Mouse (Mus musculus): ENCODE results near the gene Fgfr2. TPM values are rescaled to one million over a fixed set of nuclear protein-coding genes. Genes with fewer than 3 reads are reported as not detected.
A peak's percentile ranks its signal among the peaks of the same experiment; 100 is the strongest.

Gene Fgfr2
- polyA plus RNA-seq, 1 experiment from 2014 or later: 17.2 TPM

DNA sequence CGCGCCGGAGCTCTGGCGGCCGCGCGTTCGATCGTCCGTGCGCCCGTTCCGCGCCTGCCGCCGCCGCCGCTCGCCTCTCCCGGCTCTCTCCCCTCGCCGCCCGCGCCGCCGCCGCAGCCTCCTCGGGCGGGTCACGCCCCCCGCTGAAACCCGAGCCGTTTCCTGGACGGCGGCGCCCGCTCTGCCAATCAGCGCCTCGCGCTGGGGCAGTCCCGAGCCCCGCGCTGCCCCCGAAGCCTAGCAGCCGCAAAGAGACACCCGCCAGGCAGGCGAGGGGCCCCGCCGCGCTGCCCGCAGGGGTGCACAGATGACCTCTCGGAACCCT lies 2857.0 kb downstream of the Fgfr2 start:
- ATAC-seq (replicated peaks; ENCODE audit: insufficient number of reproducible peaks, insufficient read depth, low FRiP score, low read depth): peak; percentile 92
- Histone ChIP-seq H3K4me1 (replicated peaks) (peaks cover 31% of the 10 kb centered on the region), H3K4me2 (peak overlapping the region; percentile 97), H3K36me3 (no peaks in the 10 kb centered on the region), H3K4me3 (peak overlapping the region; percentile 78), H3K27ac (peak overlapping the region; percentile 79), H3K9me3 (replicated peaks) (no peaks in the 10 kb centered on the region), H3K27me3 (peaks cover 10% of the 10 kb centered on the region; the same call in 1 of the 2 replicates), H3K9ac (peak overlapping the region; percentile 70)
- WGBS: under 1% methylated on average over 47 of the region's 52 CpGs

DNA sequence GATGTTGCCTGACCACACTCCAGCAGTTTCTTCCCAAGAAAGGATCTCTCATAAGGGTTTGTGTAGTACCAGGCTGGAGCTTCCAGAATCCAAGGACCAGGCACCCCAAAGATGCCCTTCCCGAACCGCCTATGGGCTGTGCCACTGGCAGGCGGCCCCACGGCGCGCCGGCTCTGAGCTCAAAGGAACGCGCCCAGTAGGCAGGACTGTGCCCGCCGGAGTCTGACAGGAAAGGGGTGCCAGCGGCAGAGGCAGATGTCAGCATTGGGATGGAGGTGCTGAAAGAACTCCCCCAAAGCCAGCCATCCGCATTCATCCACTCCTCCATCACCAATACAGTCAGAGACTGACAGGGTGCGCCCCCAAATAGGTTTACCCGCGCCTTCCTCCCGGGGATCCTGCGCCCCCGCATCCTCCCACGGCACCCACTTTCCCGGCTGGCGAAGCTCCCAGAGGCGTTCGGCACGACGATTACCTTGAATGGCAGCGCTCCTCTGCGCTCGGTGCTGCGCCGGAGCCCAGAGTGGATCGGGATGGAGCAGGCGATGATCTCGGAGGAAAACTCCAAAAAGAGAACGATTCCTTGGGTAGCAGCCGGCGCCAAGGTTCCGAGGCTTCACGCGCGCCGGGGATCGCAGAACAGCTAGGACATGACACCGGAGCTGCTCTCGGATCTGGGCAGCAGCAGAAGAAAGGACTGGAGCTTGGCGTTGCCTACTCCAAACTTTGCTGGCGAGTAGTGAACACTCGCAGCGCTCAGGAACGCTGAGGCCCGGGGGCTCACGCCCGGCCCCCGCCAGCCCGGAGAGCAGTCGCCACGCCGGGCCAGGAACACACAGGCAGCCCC lies 2857.6 kb downstream of the Fgfr2 start:
- H3K4me1 ChIP-seq (replicated peaks): peaks cover 31% of the 10 kb centered on the region
- peak overlapping the region; percentile 79 for H3K27ac ChIP-seq
- peak overlapping the region; percentile 70 for H3K9ac ChIP-seq
- H3K9me3 ChIP-seq (replicated peaks): no peaks in the 10 kb centered on the region
- no peaks in the 10 kb centered on the region for H3K36me3 ChIP-seq
- peak; percentile 63 for ATAC-seq (replicated peaks; ENCODE audit: insufficient number of reproducible peaks, insufficient read depth, low FRiP score, low read depth)
- peaks cover 10% of the 10 kb centered on the region; the same call in 1 of the 2 replicates for H3K27me3 ChIP-seq
- H3K4me3 ChIP-seq: peak overlapping the region; percentile 78
- peak overlapping the region; percentile 97 for H3K4me2 ChIP-seq
- WGBS: under 1% methylated on average over 58 of the region's 58 CpGs

DNA sequence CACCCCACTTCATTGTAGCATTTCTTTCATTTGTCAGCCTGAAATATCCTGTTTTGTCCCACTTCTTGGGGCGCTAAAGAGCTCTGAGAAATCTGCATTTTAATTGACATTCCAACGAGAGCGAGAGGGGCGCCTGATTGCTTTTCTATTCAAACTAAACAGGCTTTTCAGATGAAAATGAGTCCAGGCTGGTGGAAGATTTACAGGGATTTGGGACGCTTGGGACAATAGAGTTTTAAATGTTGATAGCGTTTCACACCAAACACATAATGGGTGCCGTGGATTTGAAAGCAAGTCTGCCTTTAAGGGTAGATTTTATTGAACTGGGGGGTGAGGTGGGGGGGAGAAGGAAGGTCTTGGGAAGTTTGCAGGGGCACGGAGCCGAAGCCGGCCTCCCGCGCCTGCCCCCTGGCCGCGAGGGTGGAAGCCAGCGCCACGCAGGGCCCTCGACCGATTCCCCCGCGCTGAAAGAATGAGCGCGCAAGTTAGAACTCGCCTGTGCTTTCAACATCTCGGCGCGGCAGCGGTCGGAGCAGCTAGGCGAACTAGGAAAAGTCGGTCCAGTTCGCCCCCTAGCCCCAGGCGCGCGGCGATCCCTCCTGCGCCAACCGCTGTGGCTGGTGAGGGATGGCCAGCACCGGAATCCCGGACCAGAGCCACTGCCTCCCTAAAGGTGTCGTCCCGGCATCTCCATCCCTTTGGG lies 2858.4 kb downstream of the Fgfr2 start:
- Histone ChIP-seq H3K27me3 (peaks cover 10% of the 10 kb centered on the region; the same call in 1 of the 2 replicates), H3K4me2 (peak overlapping the region; percentile 97), H3K9ac (peak overlapping the region; percentile 70), H3K4me3 (peak overlapping the region; percentile 78), H3K4me1 (replicated peaks) (peaks cover 31% of the 10 kb centered on the region), H3K9me3 (replicated peaks) (no peaks in the 10 kb centered on the region), H3K36me3 (no peaks in the 10 kb centered on the region), H3K27ac (peak overlapping the region; percentile 79)
- ATAC-seq (replicated peaks; ENCODE audit: insufficient number of reproducible peaks, insufficient read depth, low FRiP score, low read depth): peak; percentile 44; the same call in 1 of the 2 replicates
- under 1% methylated on average over 37 of the region's 41 CpGs for whole genome bisulfite sequencing

DNA sequence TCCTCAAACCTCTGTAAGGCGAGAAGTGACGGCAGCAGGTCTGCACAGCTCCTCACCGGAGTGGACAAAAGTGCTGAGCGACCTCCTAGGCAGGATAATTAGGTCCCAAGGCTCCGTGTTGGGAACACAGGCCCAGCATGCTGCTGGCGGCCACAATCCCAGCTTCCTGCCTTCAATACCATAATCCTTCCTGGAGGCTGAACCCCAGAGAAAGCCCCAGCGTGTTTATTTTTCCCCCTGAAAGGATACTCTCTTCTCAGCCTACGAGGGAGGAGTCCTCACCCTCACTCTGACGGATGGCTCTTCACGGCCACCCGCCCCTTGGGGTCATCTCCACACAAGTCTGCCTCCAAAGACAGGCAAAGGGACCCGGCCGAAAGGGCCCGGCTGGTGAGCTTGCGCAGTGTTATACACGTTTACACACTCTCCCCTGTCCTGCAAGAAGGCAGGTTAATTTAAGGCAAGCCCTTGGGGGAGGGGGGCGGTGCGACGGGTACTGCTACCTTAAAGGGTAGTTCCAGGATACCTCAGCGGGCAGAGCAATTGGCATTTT lies 2859.3 kb downstream of the Fgfr2 start:
- 26% methylated on average over 20 of the region's 20 CpGs for WGBS
- Histone ChIP-seq H3K36me3 (no peaks in the 10 kb centered on the region), H3K4me3 (peak overlapping the region; percentile 78), H3K27ac (peak overlapping the region; percentile 34), H3K9ac (peak overlapping the region; percentile 70), H3K4me2 (peak overlapping the region; percentile 97), H3K4me1 (replicated peaks) (peaks cover 31% of the 10 kb centered on the region), H3K9me3 (replicated peaks) (no peaks in the 10 kb centered on the region), H3K27me3 (peaks cover 7% of the 10 kb centered on the region; the same call in 1 of the 2 replicates)
- ATAC-seq (replicated peaks; ENCODE audit: insufficient number of reproducible peaks, insufficient read depth, low FRiP score, low read depth): no peak

DNA sequence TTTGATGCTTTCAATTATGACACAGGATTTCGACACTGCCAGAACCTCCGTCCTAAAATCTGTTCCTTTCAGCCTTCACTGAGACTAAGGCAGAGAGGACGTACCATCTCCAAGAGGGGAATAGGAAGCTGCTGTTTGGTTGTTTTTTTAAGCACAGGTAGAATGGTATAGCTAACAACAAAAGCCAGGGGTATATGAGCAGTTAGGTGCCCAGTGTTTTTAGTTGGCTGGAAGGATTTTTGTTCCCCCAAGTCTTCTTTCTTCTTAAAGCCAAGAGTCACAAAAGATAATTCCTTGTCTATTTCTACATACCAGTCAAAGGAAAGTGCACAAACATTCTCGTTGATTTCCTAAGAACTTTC lies 2859.9 kb downstream of the Fgfr2 start:
- peak overlapping the region; percentile 70; the same call in 1 of the 2 replicates for H3K9ac ChIP-seq
- H3K9me3 ChIP-seq (replicated peaks): no peaks in the 10 kb centered on the region
- H3K4me1 ChIP-seq (replicated peaks): peaks cover 31% of the 10 kb centered on the region
- H3K4me3 ChIP-seq: peak overlapping the region; percentile 78
- WGBS: 62% methylated on average over 4 of the region's 4 CpGs
- peak overlapping the region; percentile 97 for H3K4me2 ChIP-seq
- H3K27me3 ChIP-seq: peaks cover 6% of the 10 kb centered on the region; the same call in 1 of the 2 replicates
- no peak for ATAC-seq (replicated peaks; ENCODE audit: insufficient number of reproducible peaks, insufficient read depth, low FRiP score, low read depth)
- H3K36me3 ChIP-seq: no peaks in the 10 kb centered on the region
- 0 out of 2 replicates have a peak overlapping the region, but pooled peaks have one; percentile 34 for H3K27ac ChIP-seq

DNA sequence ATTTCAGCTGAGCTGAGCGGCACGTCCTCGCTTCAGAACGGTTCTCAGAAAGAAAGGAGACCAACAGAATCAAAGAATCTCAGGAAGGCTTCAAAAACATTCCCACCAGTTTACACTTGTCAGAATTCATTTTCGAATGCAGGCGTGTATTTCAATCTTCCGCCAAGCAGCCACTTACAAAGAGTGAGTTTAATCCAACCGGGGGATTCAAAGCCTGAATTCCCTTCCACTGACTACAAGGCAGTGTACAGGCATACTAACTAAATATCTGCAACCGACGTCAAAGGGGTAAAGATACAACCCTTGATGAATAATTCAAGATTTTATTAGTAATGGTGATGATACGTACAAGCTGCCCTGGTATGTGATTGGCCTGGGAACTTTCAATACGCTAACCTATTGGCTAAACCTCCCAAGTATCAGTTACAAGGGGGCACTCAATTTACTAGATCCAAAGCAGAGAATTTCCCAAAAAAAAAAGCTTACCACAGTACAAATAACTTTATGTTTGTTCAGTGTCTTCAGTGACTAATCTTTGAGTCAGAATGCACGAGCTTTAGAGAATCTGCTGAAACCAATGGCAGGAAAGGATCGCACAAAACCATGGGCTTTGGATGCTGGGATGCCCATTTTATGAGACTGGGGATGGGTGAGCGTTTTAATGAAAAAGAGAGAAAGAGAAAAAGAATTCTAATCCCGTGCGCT lies 2860.5 kb downstream of the Fgfr2 start:
- Histone ChIP-seq H3K9me3 (replicated peaks) (no peaks in the 10 kb centered on the region), H3K27ac (no peak overlapping the region), H3K27me3 (peaks cover 6% of the 10 kb centered on the region; the same call in 1 of the 2 replicates), H3K36me3 (no peaks in the 10 kb centered on the region), H3K4me1 (replicated peaks) (peaks cover 31% of the 10 kb centered on the region), H3K9ac (no peak overlapping the region), H3K4me2 (peak overlapping the region; percentile 97), H3K4me3 (peak overlapping the region; percentile 78)
- ATAC-seq (replicated peaks; ENCODE audit: insufficient number of reproducible peaks, insufficient read depth, low FRiP score, low read depth): no peak
- 48% methylated on average over 17 of the region's 17 CpGs for WGBS

DNA sequence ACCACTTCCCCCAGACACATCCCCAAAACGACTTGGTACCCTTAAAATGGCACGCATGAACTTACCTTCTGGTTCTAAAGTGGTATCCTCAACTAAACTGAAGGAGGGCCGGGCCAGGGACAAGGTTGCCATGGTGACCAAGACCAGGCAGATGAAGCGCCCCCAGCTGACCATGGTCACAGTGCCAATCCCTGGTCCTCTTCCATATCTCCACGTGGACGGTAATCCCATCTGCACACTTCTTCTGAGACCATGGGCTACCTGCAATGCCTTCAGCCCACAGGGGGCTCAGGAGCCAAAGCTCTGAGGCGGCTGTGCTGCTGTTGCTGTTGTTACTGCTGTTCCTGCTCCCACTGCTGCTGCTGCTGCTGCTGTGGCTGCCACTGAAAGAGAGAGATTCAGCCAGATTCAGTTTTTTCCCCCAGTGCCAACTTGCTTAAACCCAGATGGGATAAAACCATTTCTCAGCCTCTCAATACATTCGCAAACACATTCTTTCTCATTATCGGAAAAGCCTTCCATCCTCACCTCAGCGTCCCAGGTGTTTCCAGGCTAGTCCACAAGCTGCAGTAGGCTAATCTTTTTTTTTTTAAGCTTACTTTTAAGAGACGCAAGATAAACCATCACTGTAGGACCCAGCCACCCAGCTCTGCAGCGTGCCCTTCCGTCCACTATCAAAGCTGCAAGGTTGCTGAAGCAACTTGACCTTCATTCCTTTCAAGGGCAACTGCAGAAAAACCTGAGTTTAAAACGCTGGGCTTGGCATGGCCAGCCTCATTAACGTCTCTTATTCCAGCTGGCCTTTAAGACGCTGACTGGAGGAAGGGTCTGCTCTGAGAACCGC lies 2861.2 kb downstream of the Fgfr2 start:
- H3K9me3 ChIP-seq (replicated peaks): no peaks in the 10 kb centered on the region
- no peak overlapping the region for H3K9ac ChIP-seq
- H3K36me3 ChIP-seq: no peaks in the 10 kb centered on the region
- H3K4me2 ChIP-seq: peak overlapping the region; percentile 97
- WGBS: 49% methylated on average over 17 of the region's 17 CpGs
- H3K4me3 ChIP-seq: peak overlapping the region; percentile 78
- no peak for ATAC-seq (replicated peaks; ENCODE audit: insufficient number of reproducible peaks, insufficient read depth, low FRiP score, low read depth)
- H3K27ac ChIP-seq: no peak overlapping the region
- peaks cover 6% of the 10 kb centered on the region; the same call in 1 of the 2 replicates for H3K27me3 ChIP-seq
- peaks cover 31% of the 10 kb centered on the region for H3K4me1 ChIP-seq (replicated peaks)

DNA sequence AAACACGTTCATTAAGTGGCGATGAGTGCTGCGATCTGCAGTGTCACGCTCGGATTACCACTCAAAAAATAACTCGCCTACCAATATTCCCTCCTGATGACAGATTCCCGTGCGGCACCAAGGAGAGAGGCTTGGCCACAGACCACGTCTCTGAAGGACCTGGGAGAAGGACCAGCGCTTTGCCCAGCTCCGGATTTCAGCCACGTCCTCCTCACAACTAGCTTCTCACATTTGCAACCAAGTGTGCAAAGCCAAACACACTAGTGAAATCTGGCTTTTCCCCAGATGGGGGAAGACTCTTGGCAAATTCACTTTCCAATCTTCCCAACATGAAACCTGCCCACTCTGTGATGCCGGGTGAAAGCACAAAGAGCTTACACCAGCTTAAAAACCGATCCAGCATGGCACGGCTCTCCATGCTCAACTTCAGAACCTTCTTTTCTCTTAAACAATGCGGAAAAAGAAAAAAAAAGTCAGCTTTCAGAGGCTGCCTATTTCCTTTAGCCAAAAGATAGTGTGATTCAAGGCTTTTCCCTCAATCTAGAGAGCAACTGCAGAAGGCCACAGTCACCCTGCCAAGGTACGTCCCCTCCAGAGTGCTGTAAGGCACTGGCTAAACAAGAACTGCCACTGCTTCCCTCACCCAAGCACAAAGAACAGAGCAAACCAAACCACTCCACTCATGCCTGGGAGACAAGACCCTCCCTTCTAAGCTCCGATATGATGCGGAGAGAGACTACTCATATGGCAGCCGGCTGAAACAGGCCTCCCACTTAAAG lies 2862.1 kb downstream of the Fgfr2 start:
- 67% methylated on average over 20 of the region's 20 CpGs for WGBS
- Histone ChIP-seq H3K4me3 (peak overlapping the region; percentile 78; the same call in 1 of the 2 replicates), H3K27ac (no peak overlapping the region), H3K4me1 (replicated peaks) (peaks cover 27% of the 10 kb centered on the region), H3K4me2 (peak overlapping the region; percentile 35; the same call in 1 of the 2 replicates), H3K36me3 (no peaks in the 10 kb centered on the region), H3K27me3 (peaks cover 6% of the 10 kb centered on the region; the same call in 1 of the 2 replicates), H3K9ac (no peak overlapping the region), H3K9me3 (replicated peaks) (no peaks in the 10 kb centered on the region)
- no peak for ATAC-seq (replicated peaks; ENCODE audit: insufficient number of reproducible peaks, insufficient read depth, low FRiP score, low read depth)

DNA sequence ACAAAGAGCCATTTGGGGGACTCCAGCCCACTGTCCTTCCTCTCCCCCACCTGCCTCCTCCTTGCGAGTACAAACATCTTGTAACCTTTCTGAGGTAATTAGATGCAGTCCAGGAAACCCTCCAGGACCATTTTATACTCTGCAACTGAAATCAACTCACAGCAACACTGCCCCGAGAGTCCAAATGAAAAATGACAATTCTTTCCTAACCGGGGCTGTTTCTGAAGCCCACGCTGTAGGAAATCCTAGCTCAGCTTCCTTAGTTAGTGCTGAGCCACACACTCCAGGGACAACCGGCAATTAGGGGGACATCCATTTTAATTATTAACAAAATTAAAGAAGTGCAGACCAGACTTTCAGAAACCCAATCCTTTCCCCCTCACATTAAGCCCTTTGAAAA lies 2863.1 kb downstream of the Fgfr2 start:
- Histone ChIP-seq H3K9me3 (replicated peaks) (no peaks in the 10 kb centered on the region), H3K4me1 (replicated peaks) (peaks cover 25% of the 10 kb centered on the region), H3K4me3 (no peak overlapping the region), H3K36me3 (no peaks in the 10 kb centered on the region), H3K4me2 (no peak overlapping the region), H3K27me3 (peaks cover 6% of the 10 kb centered on the region; the same call in 1 of the 2 replicates), H3K27ac (no peak overlapping the region), H3K9ac (no peak overlapping the region)
- no peak for ATAC-seq (replicated peaks; ENCODE audit: insufficient number of reproducible peaks, insufficient read depth, low FRiP score, low read depth)
- WGBS: 35% methylated on average over 5 of the region's 5 CpGs
